ENCODE assay signal across 21 mouse cellular contexts in genomic region chr5:77178976-77179375, GRCm38 (mm10). TPM values are rescaled to one million over a fixed set of nuclear protein-coding genes. Genes with fewer than 3 reads are reported as not detected.
"Had no signal": no experiment of that assay in that cellular context is flagged by ENCODE, and none has a peak within 500 bp of the region (broad histone marks: within the 10 kb centered on the region; RNA-seq: fewer than 3 reads in every experiment).

No protein-coding gene starts in this region.

- H3K36me3 ChIP-seq: lung, embryonic 15.5 days; midbrain, embryonic 13.5 days; midbrain, embryonic 15.5 days; neural tube, embryonic 12.5 days; stomach, embryonic 15.5 days had no signal

- DNase-seq: liver, postnatal 0 days; lung, adult 2 months; lung, postnatal 14 days; lung, postnatal 36 days; right cerebral cortex, postnatal 14 days; thymus, adult 18-20 months; thymus, postnatal 14 days; thymus, postnatal 36 days had no signal

- H3K4me1 ChIP-seq: midbrain, embryonic 13.5 days; midbrain, embryonic 15.5 days; neural tube, embryonic 12.5 days; stomach, embryonic 15.5 days had no signal

- H3K9ac ChIP-seq: liver, postnatal 0 days; lung, embryonic 15.5 days; midbrain, embryonic 13.5 days; midbrain, embryonic 15.5 days; neural tube, embryonic 12.5 days; stomach, embryonic 15.5 days had no signal

- H3K27ac ChIP-seq: lung, embryonic 15.5 days; macrophage; midbrain, embryonic 13.5 days; midbrain, embryonic 15.5 days; neural tube, embryonic 12.5 days; stomach, embryonic 15.5 days; stomach, postnatal 0 days had no signal

- H3K9me3 ChIP-seq: lung, embryonic 15.5 days; midbrain, embryonic 13.5 days; midbrain, embryonic 15.5 days; neural tube, embryonic 12.5 days; stomach, embryonic 15.5 days had no signal

- H3K27me3 ChIP-seq: lung, embryonic 15.5 days; midbrain, embryonic 13.5 days; midbrain, embryonic 15.5 days; neural tube, embryonic 12.5 days; stomach, embryonic 15.5 days had no signal

- H3K4me3 ChIP-seq: lung, embryonic 15.5 days; megakaryocyte, embryonic 14.5 days; midbrain, embryonic 13.5 days; midbrain, embryonic 15.5 days; neural tube, embryonic 12.5 days; stomach, embryonic 15.5 days had no signal

- H3K4me2 ChIP-seq: lung, embryonic 15.5 days; midbrain, embryonic 11.5 days; midbrain, embryonic 13.5 days; midbrain, embryonic 15.5 days; neural tube, embryonic 12.5 days; stomach, embryonic 15.5 days had no signal

- ATAC-seq: liver, postnatal 0 days; lung, postnatal 0 days; midbrain, embryonic 13.5 days; midbrain, embryonic 15.5 days had no signal

RNA-seq across cellular contexts. Expression of gene Spink2, which starts 32.3 kb away (rescaled TPM):
- total RNA-seq: midbrain, postnatal 0 days; monocyte, adult 5-6 weeks; neutrophil, adult 5-6 weeks had no signal
- polyA plus RNA-seq: liver, postnatal 0 days; macrophage had no signal
